Mouse (Mus musculus) left cerebral cortex, adult 11 months (tissue): ENCODE measurements around the gene Mapk1ip1.

Experiments
- DNase-seq: peaks from one replicate; pipeline ENCODE4 v3.0.0; 2022; ENCODE audit warnings: low spot score

Gene Mapk1ip1

DNA sequence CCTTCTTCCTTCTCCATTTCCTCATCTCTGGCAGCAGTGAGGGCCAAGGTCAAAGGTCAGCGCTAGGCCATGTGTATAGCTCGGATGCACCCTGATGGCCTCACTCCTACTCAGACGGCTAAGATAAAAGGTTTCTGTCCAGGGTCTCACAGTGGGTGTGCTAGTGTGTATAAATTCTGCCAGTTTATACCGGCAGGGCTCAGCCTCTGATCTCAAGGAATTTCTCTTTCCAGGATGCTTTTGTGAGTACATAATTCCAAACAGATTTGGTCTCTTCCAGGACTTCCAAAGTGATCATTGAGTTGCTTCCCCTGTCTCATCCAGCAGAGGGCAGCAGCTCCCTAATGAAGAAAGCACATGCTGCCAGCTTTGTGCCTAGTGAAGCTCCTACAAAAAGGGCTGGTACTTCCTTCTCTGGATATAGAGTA, 5.5 kb downstream of the Mapk1ip1 start:
- peak; percentile 67 for DNase-seq

DNA sequence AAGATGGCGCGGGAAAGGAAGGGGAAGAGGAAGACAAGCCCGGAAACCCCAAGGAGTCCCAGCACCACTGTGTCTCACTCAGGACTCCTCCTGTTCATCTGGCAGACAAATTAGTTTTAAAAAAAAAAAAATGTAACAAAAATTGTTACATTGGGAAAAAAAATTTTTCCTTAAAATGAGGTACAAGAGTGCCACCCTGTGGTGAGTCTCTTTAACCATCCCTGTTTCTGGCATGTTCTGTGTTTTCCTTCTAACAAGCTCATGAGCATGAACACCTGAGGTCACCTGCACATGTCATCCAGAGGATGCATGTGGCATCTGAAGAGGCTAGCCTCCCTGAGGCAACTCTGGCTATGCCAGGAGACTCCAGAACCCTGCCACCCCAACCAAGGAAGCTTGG, 11.0 kb downstream of the Mapk1ip1 start:
- no peak for DNase-seq

DNA sequence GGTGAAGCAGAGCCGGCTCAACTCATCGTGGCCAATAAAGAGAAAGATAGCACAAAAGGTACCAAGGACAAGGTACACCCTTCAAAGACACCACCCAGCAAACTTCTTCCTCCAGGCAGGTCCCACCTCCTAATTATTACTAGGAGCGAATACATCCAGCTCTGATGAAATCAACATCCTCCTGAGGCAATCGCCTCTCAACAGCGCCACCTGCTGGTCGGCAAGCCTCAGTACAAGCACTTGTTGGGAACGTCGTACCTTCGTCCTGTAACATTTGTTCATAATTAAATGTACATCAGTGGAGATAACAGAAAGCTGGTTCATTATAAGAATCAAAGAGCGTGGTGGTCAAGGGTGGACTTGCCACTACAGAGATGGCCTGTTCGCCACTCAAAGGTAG, 18.3 kb downstream of the Mapk1ip1 start:
- no peak for DNase-seq

DNA sequence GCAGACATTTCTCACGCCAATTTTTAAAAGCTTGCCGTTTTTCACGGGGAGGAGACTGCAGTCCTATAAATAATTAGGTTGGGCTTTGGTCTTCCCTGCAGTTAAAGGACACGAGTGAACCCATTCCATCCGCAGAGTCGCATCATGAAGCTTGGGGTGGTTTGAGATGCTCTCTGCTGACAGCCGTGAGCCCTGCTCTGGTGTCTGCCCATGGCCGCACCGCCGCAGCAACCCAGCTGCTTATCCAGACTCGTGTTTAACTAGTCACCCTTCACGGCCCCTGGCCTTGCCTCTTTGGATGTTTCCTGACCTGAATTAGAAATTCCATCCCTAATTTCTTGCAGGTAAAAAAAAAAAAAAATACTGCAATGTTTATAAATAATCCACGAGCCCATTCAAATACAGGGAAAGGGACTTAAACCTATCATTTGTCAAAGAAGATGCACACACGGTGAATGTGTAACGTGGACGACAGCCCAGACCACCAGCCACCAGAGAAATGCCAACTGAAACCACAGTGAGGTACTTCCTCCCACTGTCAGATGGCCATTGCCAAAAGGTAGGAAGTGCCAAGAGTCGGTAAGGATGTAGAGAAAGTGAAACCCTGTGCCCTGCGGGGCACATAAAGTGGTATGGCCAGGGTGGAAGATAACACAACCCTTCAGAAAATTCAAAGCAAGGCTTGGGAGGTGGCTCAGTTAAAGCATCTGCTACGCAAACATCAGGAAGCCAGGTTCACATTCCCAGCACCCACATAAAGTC, 20.9 kb downstream of the Mapk1ip1 start:
- DNase-seq = no peak

DNA sequence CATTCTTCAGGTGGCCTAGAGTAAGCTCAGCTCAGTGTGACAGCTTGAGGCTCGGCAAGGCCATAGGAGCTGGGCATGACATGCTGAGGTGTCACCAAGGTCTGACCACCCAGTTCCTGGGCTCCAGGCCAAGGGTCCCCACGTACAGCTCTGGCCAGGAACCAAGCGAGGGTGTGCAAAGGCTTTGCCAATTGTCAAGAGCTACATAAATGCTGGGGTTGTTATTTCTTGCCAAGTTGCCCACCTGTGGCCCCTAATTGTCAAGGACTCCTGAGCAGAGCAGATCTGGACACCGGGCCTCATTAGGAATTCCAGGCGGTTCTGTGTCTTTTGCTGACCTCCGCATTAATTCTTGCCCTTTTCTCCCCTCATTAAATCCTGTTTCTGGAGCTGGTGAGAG, 21.6 kb downstream of the Mapk1ip1 start:
- DNase-seq = no peak

DNA sequence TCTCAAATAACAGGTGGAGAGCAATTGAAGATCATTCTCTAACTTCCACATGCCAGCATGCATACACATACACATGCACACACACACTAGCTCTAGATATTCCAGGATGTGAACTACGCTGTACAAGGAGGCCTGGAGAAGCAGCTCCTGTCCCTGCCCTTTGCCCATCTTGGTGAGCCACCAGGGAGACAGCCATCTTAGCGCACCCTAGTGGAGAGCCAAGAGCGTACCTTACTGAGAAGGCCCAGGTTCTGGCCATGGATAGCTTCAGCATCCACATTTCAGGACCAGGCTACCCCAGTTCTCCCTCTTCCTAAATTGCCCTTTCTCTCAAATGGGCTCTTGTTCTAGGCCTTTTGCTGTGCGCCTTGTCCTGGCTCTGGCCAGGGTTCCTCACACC, 27.8 kb downstream of the Mapk1ip1 start:
- DNase-seq = no peak

DNA sequence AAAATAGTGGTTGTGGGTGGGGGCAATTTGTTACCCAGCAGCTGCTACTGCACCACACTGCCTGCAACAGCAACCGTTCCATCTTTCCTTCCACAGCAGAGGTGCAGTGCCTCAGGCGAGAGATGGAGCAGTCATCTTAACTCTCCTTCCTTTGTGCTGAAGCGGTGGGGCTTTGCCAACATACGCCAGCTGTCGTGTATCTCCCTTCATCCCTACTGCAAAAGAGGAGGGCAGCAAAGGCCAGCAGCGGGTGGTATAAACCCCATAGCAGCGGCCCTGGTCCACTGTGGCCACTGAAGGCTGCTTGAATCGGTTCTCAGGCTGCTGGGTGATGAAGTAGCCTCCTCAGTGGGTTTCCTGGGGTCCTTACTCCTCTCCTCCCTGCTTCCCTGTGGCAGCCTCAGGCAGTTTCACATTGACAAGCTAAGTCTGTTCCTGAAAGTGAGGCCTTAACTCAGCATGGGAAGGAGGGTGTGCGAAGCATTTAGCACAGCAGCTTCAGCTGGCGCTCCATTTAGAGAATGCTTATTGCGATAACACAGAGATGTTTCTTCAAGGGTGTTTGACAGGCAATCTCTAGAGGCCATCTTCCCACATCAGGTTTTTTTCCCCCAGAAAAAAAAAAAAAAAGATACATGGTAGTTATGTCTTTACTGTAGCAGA, 32.7 kb downstream of the Mapk1ip1 start:
- no peak for DNase-seq

DNA sequence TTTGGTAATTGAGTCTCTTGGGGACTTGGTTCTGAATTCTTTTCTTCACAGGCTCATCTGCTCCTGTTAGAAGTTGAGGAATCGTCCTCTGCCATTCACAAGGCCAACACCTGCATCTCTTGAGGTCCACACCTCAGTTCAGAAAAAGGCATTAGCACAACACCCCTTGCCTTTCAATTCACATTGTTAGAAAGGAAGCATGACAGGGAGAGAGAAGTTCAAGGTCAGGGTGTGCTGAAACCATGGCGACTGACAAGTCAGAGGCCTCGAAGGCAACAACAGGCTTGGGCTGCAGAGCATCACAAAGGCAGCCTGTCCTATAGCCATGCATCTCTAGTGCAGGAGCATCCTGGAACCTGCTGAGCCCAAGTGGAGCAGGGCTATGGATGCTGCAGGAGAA, 38.9 kb downstream of the Mapk1ip1 start:
- DNase-seq = no peak

DNA sequence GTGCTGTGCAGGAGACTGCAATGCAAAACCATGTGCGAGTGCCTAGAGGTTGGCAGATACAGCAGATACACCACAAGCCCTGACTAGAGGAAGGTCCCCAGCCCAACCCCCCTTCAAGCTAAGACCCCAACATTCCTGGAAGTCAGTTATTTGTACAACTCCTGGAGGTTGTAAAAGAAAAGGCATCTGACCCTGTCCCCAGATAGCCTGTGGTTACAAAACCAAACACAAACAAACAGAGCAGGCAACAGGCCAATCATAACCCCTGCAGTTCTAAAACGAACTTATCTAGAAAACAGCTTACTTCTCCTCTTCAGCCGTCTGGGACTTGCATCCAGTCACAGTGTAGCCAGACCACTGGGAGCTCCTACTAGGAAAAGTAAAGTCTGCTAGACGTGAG, 42.7 kb downstream of the Mapk1ip1 start:
- no peak for DNase-seq

DNA sequence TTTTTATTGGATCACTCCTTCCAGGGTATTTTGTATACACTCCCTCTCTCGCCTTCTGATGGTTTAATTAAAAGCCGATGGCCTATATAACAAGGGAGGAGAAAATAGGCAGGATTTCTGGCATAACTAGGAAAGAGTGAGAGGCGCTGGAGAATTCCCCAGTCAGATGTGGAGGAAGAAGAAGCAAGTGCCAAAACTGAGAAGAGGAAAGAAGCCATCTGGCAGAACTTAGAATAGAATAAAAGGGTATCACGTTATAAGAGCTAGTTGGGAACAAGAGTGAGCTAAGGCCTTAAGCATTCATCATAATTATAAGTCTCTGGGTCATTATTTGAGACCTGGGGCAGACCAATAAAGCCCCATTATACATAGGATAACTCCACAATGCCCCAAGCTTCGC, 58.0 kb downstream of the Mapk1ip1 start:
- DNase-seq = peak; percentile 26
